8 mouse cellular contexts compared by ENCODE assay signal in genomic region chr1:156473961-156474503, GRCm38 (mm10). TPM values are rescaled to one million over a fixed set of nuclear protein-coding genes. Genes with fewer than 3 reads are reported as not detected.
A peak's percentile ranks its signal among the peaks of the same experiment; 100 is the strongest.
DNase-seq lines count a peak whose midpoint lies in the region; ATAC-seq and TF ChIP-seq lines count a peak whose summit lies in the region.

Gene Soat1, minus strand, starts transcription at chr1:156474331.

- peak; percentile 64; the same call in 1 of the 2 replicates for TF ChIP-seq POLR2A in bone marrow, adult 2 months (IDR thresholded peaks at IDR 0.05; ENCODE audit: borderline replicate concordance, control insufficient read depth, low read depth, low read length)
- peak; percentile 91 for TF ChIP-seq POLR2A in embryonic fibroblast, embryonic 13.5 days (IDR thresholded peaks at IDR 0.05; ENCODE audit: low read depth, low read length)

- no peaks in the 10 kb centered on the region for H3K27me3 ChIP-seq in heart, embryonic 10.5 days (ENCODE audit: insufficient read depth, poor library complexity, severe bottlenecking)
- H3K27me3 ChIP-seq in kidney, embryonic 15.5 days, result no peaks in the 10 kb centered on the region

- H3K4me3 ChIP-seq in bone marrow, adult 2 months (replicated peaks; ENCODE audit: control insufficient read depth, low read depth, low read length), result peak within 1 kb of the TSS; percentile 91
- peak within 1 kb of the TSS; percentile 85 for H3K4me3 ChIP-seq in embryonic fibroblast, embryonic 13.5 days (ENCODE audit: insufficient read depth, low read length)
- H3K4me3 ChIP-seq in heart, embryonic 10.5 days, result peak within 1 kb of the TSS; percentile 92
- H3K4me3 ChIP-seq in kidney, embryonic 15.5 days (replicated peaks), result peak within 1 kb of the TSS; percentile 91

- 0 out of 2 replicates have a peak, but pooled peaks cover 2% of the 10 kb centered on the region for H3K9me3 ChIP-seq in heart, embryonic 10.5 days
- H3K9me3 ChIP-seq in kidney, embryonic 15.5 days (replicated peaks), result 0 out of 2 replicates have a peak, but pooled peaks cover 4% of the 10 kb centered on the region

- no peak for TF ChIP-seq CTCF in bone marrow, adult 2 months (IDR thresholded peaks at IDR 0.05; ENCODE audit: control insufficient read depth, insufficient read depth, low read length)
- no peak for TF ChIP-seq CTCF in embryonic fibroblast, embryonic 13.5 days (IDR thresholded peaks at IDR 0.05; ENCODE audit: borderline replicate concordance, insufficient read depth, low read length)

- H3K27ac ChIP-seq in bone marrow, adult 2 months (ENCODE audit: control insufficient read depth, insufficient read depth, low read depth, low read length, poor library complexity), result peak within 1 kb of the TSS; percentile 91
- H3K27ac ChIP-seq in embryonic fibroblast, embryonic 13.5 days (ENCODE audit: insufficient read depth, low read length), result peak within 1 kb of the TSS; percentile 25; the same call in 1 of the 2 replicates
- peak within 1 kb of the TSS; percentile 94 for H3K27ac ChIP-seq in heart, embryonic 10.5 days
- peak within 1 kb of the TSS; percentile 89 for H3K27ac ChIP-seq in kidney, embryonic 15.5 days

- peaks cover 10% of the 10 kb centered on the region for H3K36me3 ChIP-seq in heart, embryonic 10.5 days
- H3K36me3 ChIP-seq in kidney, embryonic 15.5 days, result no peaks in the 10 kb centered on the region; the same call in 1 of the 2 replicates

- WGBS in bone marrow, adult 2 months, result under 1% methylated on average over 46 of the region's 46 CpGs
- WGBS in heart, embryonic 10.5 days, result under 1% methylated on average over 45 of the region's 46 CpGs
- 0% methylated on average over 44 of the region's 46 CpGs for WGBS in kidney, embryonic 15.5 days

- ATAC-seq in kidney, embryonic 15.5 days (replicated peaks; ENCODE audit: low FRiP score), result peak; percentile 97
- peak; percentile 63 for ATAC-seq in monocyte, adult 5-6 weeks (replicated peaks; ENCODE audit: insufficient number of reproducible peaks, low FRiP score, low TSS enrichment, poor library complexity, severe bottlenecking)

- peaks cover 2% of the 10 kb centered on the region; the same call in 1 of the 2 replicates for H3K4me1 ChIP-seq in bone marrow, adult 2 months (ENCODE audit: control insufficient read depth, insufficient read depth, low read length)
- H3K4me1 ChIP-seq in embryonic fibroblast, embryonic 13.5 days (ENCODE audit: control insufficient read depth, insufficient read depth, low read length), result peaks cover 4% of the 10 kb centered on the region
- peaks cover 17% of the 10 kb centered on the region for H3K4me1 ChIP-seq in heart, embryonic 10.5 days
- H3K4me1 ChIP-seq in kidney, embryonic 15.5 days, result peaks cover 40% of the 10 kb centered on the region

- peak within 1 kb of the TSS; percentile 86 for H3K9ac ChIP-seq in kidney, embryonic 15.5 days

- H3K4me2 ChIP-seq in kidney, embryonic 15.5 days, result peak within 1 kb of the TSS; percentile 81

- DNase-seq in 416B (ENCODE audit: low read depth), result peak; percentile 97
- DNase-seq in heart, embryonic 10.5 days (ENCODE audit: low spot score), result peak; percentile 96
- DNase-seq in liver, result peak; percentile 91
- DNase-seq in spleen, postnatal 4 days (ENCODE audit: low spot score in 2 of 2), result peak; percentile 85 to 90

RNA-seq across cellular contexts. Expression of gene Soat1, which starts in this region (rescaled TPM):
- polyA plus RNA-seq in bone marrow, adult 2 months (2011; ENCODE audit: insufficient read depth, insufficient read length, low replicate concordance, missing spikeins), result 4.2 and 14.6 TPM in 2 replicates
- 100 and 151 TPM in 2 replicates for polyA plus RNA-seq in embryonic fibroblast, embryonic 13.5 days (2011; ENCODE audit: insufficient read length, low read depth, missing spikeins)
- polyA plus RNA-seq in heart, embryonic 10.5 days (2016; fragmentation: Nextera tagmentation; extraction: Ambion mirVana), result 45.6 and 60.6 TPM in 2 replicates
- polyA plus RNA-seq in kidney, embryonic 15.5 days (2015; fragmentation: Nextera tagmentation; extraction: Ambion mirVana), result 40.2 and 52.1 TPM in 2 replicates
- total RNA-seq in monocyte, adult 5-6 weeks (2017), result 125 to 142 TPM (median 127 TPM) in 3 replicates

Comparison
In these comparisons a context has a peak if more than half of its experiments do, and no peak if none do; other contexts are left out.
1. Peak in every context shown above with its lines: DNase-seq, ATAC-seq, H3K4me3 ChIP-seq and H3K27ac ChIP-seq.
2. H3K27ac ChIP-seq: peak in every context shown above with its lines; median percentile 94 in heart, embryonic 10.5 days; 91 in bone marrow, adult 2 months; 89 in kidney, embryonic 15.5 days; 25 in embryonic fibroblast, embryonic 13.5 days.